Mouse (Mus musculus) liver, embryonic 11.5 days (tissue): ENCODE measurements around the gene Ltbr. TPM values are rescaled to one million over a fixed set of nuclear protein-coding genes. Genes with fewer than 3 reads are reported as not detected.
A peak's percentile ranks its signal among the peaks of the same experiment; 100 is the strongest.

Source experiments
- ATAC-seq: fragments of 200-750 bp; cut with Nextera tagmentation; replicated peaks from 2 replicates; pipeline ENCODE4 v1.8.0; 2017; ENCODE audit warnings: moderate number of reproducible peaks, mild to moderate bottlenecking, moderate TSS enrichment, moderate library complexity; ENCODE audit not compliant: low FRiP score
- DNase-seq: peaks from one replicate; pipeline ENCODE4 v3.0.0-alpha.2; 2017; ENCODE audit warnings: low spot score
- H3K27ac ChIP-seq: fragments of 300-500 bp; sonication (generic); 2 replicates; pipeline ENCODE4 v1.5.1; 2014; ENCODE audit warnings: mild to moderate bottlenecking, low read depth, low read length, control low read depth
- H3K27me3 ChIP-seq: fragments of 300-500 bp; sonication (generic); replicated peaks from 2 replicates; pipeline ENCODE4 v1.6.1; 2014; ENCODE audit warnings: low read length, mixed read lengths; ENCODE audit not compliant: control insufficient read depth, insufficient read depth
- H3K36me3 ChIP-seq: fragments of 300-500 bp; sonication (generic); 2 replicates; pipeline ENCODE4 v1.6.1; 2014; ENCODE audit warnings: mild to moderate bottlenecking, low read length, moderate library complexity, mixed read lengths; ENCODE audit not compliant: control insufficient read depth, insufficient read depth
- H3K4me1 ChIP-seq: fragments of 300-500 bp; sonication (generic); replicated peaks from 2 replicates; pipeline ENCODE4 v1.6.1; 2014; ENCODE audit warnings: low read length, mixed read lengths; ENCODE audit not compliant: control insufficient read depth, insufficient read depth
- H3K4me2 ChIP-seq: fragments of 300-500 bp; sonication (generic); 2 replicates; pipeline ENCODE4 v1.6.1; 2014; ENCODE audit warnings: mild to moderate bottlenecking, control low read depth, moderate library complexity
- H3K4me3 ChIP-seq: fragments of 300-500 bp; sonication (generic); 2 replicates; pipeline ENCODE4 v1.5.1; 2014; ENCODE audit warnings: low read depth, low read length, control low read depth
- H3K9ac ChIP-seq: fragments of 300-500 bp; sonication (generic); 2 replicates; pipeline ENCODE4 v1.6.1; 2014; ENCODE audit warnings: low read depth, low read length, control low read depth
- H3K9me3 ChIP-seq: fragments of 300-500 bp; sonication (generic); 2 replicates; pipeline ENCODE4 v1.6.1; 2016; ENCODE audit warnings: low read length, inconsistent platforms, mixed read lengths; ENCODE audit not compliant: control insufficient read depth
- WGBS: fragments of 180-500 bp; shearing (Covaris S2); extraction: QIAGEN DNeasy Blood & Tissue Kit; methylation state at CpG from one replicate; pipeline ENCODE4 v1.1.7; 2014; 5-methylcytosine and 5-hydroxymethylcytosine counted together
- polyA plus RNA-seq: library from polyadenylated mRNA; unstranded; fragments of >200 nt; fragmentation: Nextera tagmentation; extraction: Ambion mirVana; gene quantifications from 2 replicates; pipeline ENCODE4 v1.2.1, GENCODE M21; 2014

Ltbr gene
- polyA plus RNA-seq, 1 experiment from 2014 or later = 34.7 TPM

DNA sequence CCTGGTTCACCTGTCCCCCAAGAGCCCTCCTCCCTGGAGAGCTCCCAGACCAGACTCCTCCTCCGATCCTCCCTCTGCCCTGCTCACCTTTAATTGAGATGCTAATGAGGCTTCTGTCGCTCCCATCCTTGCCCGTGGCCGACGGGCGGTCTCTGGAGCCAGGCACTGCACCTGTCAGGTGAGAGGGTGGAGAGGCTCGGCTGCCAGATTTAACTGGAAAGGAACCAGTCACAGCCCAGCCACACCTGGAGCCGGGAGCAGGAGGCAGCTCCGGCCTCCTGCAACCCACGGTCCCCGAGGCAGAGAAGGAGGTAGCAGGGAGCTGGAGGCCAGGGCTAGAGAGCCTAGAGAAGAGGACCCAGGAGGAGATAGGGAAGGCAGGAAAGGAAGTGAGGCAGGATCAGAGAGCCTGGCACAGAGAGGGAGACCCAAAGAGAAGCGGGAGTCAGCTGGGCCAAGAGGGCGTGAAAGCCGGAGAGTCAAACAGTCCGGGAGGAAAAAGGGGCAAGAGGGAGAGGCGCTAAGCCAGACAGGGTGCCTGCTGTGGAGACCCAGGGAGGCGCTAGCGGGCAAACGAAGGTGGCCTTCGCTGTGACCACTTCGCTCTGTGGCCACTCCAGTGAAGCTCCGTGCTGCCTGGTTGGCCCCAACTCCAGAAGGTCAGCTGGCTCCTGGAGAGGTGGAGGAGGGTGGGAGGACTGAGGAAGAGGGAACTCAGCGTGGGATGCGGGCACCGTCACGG, 7.6 kb upstream of the Ltbr start:
- Histone ChIP-seq H3K4me3 (0 out of 2 replicates have a peak overlapping the region, but pooled peaks have one; percentile 10), H3K27me3 (peaks cover 32% of the 10 kb centered on the region), H3K36me3 (no peaks in the 10 kb centered on the region), H3K9ac (no peak overlapping the region), H3K9me3 (no peaks in the 10 kb centered on the region), H3K27ac (no peak overlapping the region), H3K4me1 (0 out of 2 replicates have a peak, but pooled peaks cover 3% of the 10 kb centered on the region), H3K4me2 (no peak overlapping the region)
- 11% methylated on average over 26 of the region's 26 CpGs for WGBS
- DNase-seq = no peak
- ATAC-seq = no peak

DNA sequence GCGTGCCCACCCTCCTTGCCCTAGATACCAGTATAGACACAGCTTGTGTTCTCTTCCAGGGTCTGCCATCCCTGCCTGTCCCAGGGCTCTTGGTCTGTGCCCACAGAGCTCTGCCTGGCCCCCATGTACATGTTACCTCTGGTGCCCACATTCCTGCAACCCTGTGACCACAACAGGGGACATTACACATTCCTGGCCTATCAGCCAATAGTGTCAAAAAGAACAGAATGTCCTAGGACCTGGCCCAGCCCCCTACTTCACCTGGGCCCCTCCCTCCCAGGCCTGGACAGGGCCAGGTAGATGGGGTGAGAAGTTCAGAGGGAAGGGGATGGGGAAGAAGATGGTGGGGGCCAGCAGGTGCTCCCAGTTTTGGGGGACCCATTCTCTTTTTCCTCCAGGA, 6.6 kb upstream of the Ltbr start, which contains the start of gene Scnn1a:
TSS of gene Scnn1a (plus strand) at position 337 of the 400 bp plus-strand sequence.
- Histone ChIP-seq H3K27me3 (peaks cover 32% of the 10 kb centered on the region), H3K36me3 (no peaks in the 10 kb centered on the region), H3K4me1 (0 out of 2 replicates have a peak, but pooled peaks cover 3% of the 10 kb centered on the region), H3K4me3 (0 out of 2 replicates have a peak within 1 kb of the TSS, but pooled peaks have one; percentile 10), H3K27ac (no peak within 1 kb of the TSS), H3K9ac (no peak within 1 kb of the TSS), H3K4me2 (no peak within 1 kb of the TSS), H3K9me3 (no peaks in the 10 kb centered on the region)
- WGBS = 64% methylated on average over 1 of the region's 1 CpGs
- DNase-seq (no peak), ATAC-seq (no peak)

DNA sequence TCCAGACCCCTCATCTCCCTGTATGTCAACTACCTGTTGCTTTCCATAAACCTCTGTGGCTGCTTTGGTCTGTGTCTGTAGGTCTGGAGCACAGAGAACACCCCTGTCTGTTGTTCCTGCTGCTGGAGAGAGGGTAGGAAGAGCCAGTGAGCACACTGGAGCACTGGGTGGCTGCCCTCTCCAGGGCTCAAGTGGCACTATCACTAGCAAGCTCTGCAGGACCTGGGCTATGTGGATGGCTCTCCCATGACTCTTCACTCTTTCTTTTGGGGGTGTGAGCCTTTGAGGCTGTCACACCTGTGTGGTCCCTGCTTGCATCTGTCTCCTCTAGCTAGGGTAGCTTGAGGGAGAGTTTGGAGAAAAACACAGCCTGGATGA, 6.2 kb upstream of the Ltbr start:
- Histone ChIP-seq H3K9ac (no peak overlapping the region), H3K4me2 (no peak overlapping the region), H3K9me3 (no peaks in the 10 kb centered on the region), H3K27ac (no peak overlapping the region), H3K4me1 (0 out of 2 replicates have a peak, but pooled peaks cover 3% of the 10 kb centered on the region), H3K27me3 (peaks cover 32% of the 10 kb centered on the region), H3K4me3 (no peak overlapping the region), H3K36me3 (no peaks in the 10 kb centered on the region)
- no peak for DNase-seq
- no peak for ATAC-seq

DNA sequence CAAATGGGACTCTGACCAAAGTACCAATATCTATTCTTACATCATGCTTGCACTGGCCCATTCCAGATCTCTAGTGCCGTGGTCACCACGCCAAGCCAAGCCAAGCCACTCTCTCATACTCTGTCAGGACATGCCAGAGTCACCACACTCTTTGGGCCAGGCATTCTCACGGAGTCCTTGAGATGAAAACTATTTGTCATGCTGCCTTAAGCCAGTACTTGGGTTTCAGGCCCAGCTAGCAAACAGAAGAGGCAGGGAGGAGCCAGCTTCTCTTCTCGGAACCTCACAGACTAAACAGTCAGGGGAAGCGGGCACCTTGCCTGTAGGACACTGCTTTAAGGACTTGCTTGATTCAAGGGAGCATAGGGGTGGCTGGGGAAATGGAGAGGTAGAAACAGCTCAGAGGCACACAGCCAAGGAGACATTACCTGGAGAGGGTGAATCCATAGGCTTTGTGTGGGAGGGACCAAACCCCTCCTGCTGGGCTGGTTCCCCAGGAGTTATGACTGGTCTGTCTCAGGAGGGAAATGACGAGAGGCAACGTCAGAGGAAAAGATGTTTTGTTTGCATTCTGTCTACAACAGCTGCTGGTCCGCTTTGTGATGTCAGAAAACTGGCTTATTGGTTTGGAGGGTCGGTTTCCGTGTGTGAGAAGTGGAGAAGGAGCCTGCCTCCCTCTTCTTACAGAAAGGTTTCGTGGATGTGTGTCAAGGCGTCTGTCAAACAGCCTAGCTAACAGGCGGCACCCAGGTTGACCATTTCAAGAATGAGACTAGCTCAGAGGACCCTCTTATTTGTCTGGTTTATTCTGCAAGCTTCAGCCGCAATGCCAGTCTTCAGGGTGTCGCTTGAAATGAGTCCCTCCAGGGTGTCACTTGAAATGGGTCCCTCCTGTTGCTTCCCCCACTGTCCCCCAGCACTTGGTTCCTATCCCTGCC, 5.6 kb upstream of the Ltbr start:
- 63% methylated on average over 15 of the region's 15 CpGs for WGBS
- Histone ChIP-seq H3K27me3 (peaks cover 32% of the 10 kb centered on the region), H3K9ac (no peak overlapping the region), H3K36me3 (no peaks in the 10 kb centered on the region), H3K4me2 (no peak overlapping the region), H3K4me3 (no peak overlapping the region), H3K27ac (no peak overlapping the region), H3K4me1 (0 out of 2 replicates have a peak, but pooled peaks cover 3% of the 10 kb centered on the region), H3K9me3 (no peaks in the 10 kb centered on the region)
- ATAC-seq = no peak
- no peak for DNase-seq

DNA sequence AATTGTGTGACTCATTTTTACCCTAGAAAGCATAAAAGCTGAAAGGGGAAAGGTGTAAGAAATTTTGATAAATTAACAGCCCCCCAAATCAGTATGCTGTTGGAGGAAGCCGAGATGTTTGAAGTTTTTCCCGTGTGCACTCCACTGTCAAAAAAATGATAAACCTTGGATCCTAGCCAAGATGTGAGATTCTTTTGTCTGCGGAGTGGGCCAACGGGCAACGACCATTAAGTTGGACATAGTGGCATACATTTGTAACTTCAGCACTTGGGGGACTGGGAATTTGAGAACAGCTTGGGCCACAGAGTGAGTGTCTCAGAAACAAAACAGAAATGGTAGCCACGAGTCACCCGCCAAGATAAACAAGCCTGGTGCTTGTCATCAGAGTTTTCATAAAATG, 3.4 kb upstream of the Ltbr start:
- Histone ChIP-seq H3K27me3 (peaks cover 20% of the 10 kb centered on the region), H3K4me1 (peaks cover 18% of the 10 kb centered on the region), H3K36me3 (no peaks in the 10 kb centered on the region), H3K9ac (no peak overlapping the region), H3K4me2 (no peak overlapping the region), H3K4me3 (no peak overlapping the region), H3K27ac (no peak overlapping the region), H3K9me3 (no peaks in the 10 kb centered on the region)
- WGBS = 73% methylated on average over 7 of the region's 7 CpGs
- ATAC-seq = no peak
- DNase-seq = no peak

DNA sequence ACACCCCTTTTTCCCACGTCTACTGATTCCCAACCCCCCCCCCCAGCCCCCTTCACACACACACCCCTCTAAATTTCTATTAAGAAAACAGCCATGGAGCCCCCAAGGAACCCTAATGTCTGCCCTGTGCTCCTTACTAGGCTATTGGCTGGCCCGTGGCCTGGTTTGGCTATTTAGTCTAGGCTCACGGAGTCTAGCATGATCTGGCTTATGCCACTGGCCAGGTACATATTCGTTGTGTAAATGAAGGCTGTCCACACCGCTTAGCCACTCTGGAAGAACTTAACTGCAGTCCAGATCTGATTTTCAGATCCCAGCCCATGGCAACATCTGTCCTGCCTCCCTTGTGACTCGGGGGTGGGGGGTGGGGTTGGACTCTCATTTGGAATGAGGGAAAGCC, 1.1 kb upstream of the Ltbr start:
- Histone ChIP-seq H3K9me3 (no peaks in the 10 kb centered on the region), H3K9ac (no peak overlapping the region), H3K27ac (no peak overlapping the region), H3K36me3 (no peaks in the 10 kb centered on the region; the same call in 1 of the 2 replicates), H3K27me3 (no peaks in the 10 kb centered on the region), H3K4me1 (peaks cover 15% of the 10 kb centered on the region), H3K4me2 (no peak overlapping the region), H3K4me3 (no peak overlapping the region)
- no peak for DNase-seq
- ATAC-seq = no peak
- 72% methylated on average over 6 of the region's 6 CpGs for WGBS

DNA sequence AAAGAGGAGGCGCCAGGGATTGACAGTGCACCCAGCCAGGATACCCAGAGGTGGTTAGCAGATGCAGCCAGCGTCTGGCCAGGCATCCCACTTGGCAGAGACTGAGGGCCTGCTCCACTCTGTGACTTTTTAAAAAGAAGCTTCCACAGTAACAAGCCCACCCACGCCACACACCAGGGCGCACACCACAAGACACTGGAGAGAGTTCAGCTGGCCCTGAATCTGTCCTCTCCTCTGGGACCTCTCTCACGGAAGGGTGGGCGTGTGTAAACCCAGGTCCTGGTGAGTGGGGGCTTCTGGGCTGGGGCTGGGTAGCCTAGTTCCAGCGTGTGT, 512 bp upstream of the Ltbr start:
- peak overlapping the region; percentile 77 for H3K4me2 ChIP-seq
- DNase-seq (no peak), ATAC-seq (peak; percentile 21)
- H3K4me1 ChIP-seq = peaks cover 15% of the 10 kb centered on the region
- no peaks in the 10 kb centered on the region for H3K9me3 ChIP-seq
- no peaks in the 10 kb centered on the region; the same call in 1 of the 2 replicates for H3K36me3 ChIP-seq
- peak overlapping the region; percentile 60 for H3K4me3 ChIP-seq
- H3K9ac ChIP-seq = peak overlapping the region; percentile 72
- 58% methylated on average over 7 of the region's 7 CpGs for WGBS
- no peaks in the 10 kb centered on the region for H3K27me3 ChIP-seq
- H3K27ac ChIP-seq = peak overlapping the region; percentile 62; the same call in 1 of the 2 replicates

DNA sequence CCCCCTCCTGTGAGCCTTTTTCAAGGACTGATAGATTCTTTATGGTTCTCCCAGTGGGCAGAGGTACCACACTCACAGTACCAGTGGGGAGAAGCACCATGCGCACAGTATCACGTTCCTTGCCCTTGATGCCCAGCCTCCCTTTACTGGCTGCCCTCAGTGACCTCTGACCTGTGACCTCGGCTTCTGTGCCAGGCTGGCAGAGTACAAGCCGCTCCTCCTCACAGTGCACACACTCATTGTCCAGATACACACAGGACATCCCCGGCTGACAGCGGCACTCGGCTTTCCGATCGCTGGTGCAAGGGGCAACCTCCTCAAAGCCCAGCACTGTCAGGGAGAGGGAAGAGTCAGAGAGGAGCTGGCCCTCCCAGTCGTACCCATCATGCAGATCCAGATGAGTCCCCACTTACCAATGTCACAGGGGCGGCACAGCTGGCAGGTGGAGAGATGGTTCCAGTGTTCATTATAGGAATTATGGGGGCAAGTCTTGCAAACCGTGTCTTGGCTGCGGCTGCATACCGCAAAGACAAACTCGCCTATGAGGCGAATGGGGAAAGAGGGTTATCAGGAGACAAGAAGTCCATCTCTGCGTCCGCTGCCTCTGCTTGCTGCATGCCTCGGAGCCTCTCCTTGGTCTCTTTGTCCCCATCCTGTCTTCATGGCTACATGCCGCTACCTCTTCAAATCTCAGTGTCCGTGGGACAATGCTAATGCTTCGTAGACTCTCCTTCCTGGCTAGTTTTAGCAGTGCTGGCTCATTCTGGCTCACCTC, 917 bp downstream of the Ltbr start:
- H3K9ac ChIP-seq = peak overlapping the region; percentile 72
- no peak for ATAC-seq
- DNase-seq = no peak
- H3K27me3 ChIP-seq = no peaks in the 10 kb centered on the region
- H3K9me3 ChIP-seq = no peaks in the 10 kb centered on the region
- H3K4me3 ChIP-seq = peak overlapping the region; percentile 60
- H3K36me3 ChIP-seq = no peaks in the 10 kb centered on the region; the same call in none of the 2 replicates
- WGBS = 53% methylated on average over 22 of the region's 22 CpGs
- H3K27ac ChIP-seq = peak overlapping the region; percentile 62; the same call in 1 of the 2 replicates
- H3K4me1 ChIP-seq = peaks cover 18% of the 10 kb centered on the region
- H3K4me2 ChIP-seq = peak overlapping the region; percentile 77
